Mouse (Mus musculus) heart, adult 2 months (tissue): ENCODE results near the gene Limch1.

Experiments used
- CTCF ChIP-seq: fragments of 200-600 bp; IDR thresholded peaks from 2 replicates; pipeline ENCODE4 v1.8.1; 2022; ENCODE audit warnings: antibody characterized with exemption, mild to moderate bottlenecking, moderate library complexity
- POLR2A ChIP-seq: fragments of 200-500 bp; IDR thresholded peaks from 2 replicates; pipeline ENCODE4 v1.6.1; 2011; ENCODE audit warnings: mild to moderate bottlenecking, low read depth, low read length, control low read depth; ENCODE audit not compliant: insufficient read depth

GRCm38 (mm10) chr5:67032601-67033000, 287.0 kb downstream of the Limch1 start:
- TF ChIP-seq CTCF (no peak), POLR2A (no peak)
